Mouse (Mus musculus): ENCODE measurements around the gene Krt13. TPM values are rescaled to one million over a fixed set of nuclear protein-coding genes. Genes with fewer than 3 reads are reported as not detected.

Gene Krt13
- not detected in 2 replicates for polyA plus RNA-seq (2011; ENCODE audit: insufficient read depth, insufficient read length, low read depth, missing spikeins)

GRCm38 (mm10) chr11:100121466-100121865 is at the start of gene Krt13:
Gene Krt13, minus strand, starts transcription at chr11:100121566.
- Histone ChIP-seq H3K9ac (ENCODE audit: low read depth, poor library complexity, severe bottlenecking) (no peak within 1 kb of the TSS), H3K27ac (ENCODE audit: insufficient read depth, low read length) (no peak within 1 kb of the TSS), H3K9me3 (replicated peaks; ENCODE audit: control insufficient read depth, insufficient read depth, low read length, poor library complexity, severe bottlenecking) (0 out of 2 replicates have a peak, but pooled peaks cover 4% of the 10 kb centered on the region), H3K4me1 (ENCODE audit: control insufficient read depth, insufficient read depth, low read length) (no peaks in the 10 kb centered on the region), H3K36me3 (ENCODE audit: control insufficient read depth, insufficient read depth, low read length, poor library complexity, severe bottlenecking) (no peaks in the 10 kb centered on the region), H3K4me3 (ENCODE audit: low read depth, low read length) (no peak within 1 kb of the TSS), H3K27me3 (ENCODE audit: control insufficient read depth, insufficient read depth, low read length, poor library complexity, severe bottlenecking) (no peaks in the 10 kb centered on the region)
- TF ChIP-seq CTCF (IDR thresholded peaks at IDR 0.05; ENCODE audit: low read depth, low read length) (no peak), POLR2A (IDR thresholded peaks at IDR 0.05; ENCODE audit: insufficient read depth, low read length) (no peak), EP300 (IDR thresholded peaks at IDR 0.05; ENCODE audit: insufficient read depth, low read depth, low read length) (no peak)

GRCm38 (mm10) chr11:100168765-100169762 is 47.7 kb upstream of the Krt13 start:
- Histone ChIP-seq H3K9ac (ENCODE audit: low read depth, poor library complexity, severe bottlenecking) (no peak overlapping the region), H3K27me3 (ENCODE audit: control insufficient read depth, insufficient read depth, low read length, poor library complexity, severe bottlenecking) (no peaks in the 10 kb centered on the region), H3K4me3 (ENCODE audit: low read depth, low read length) (no peak overlapping the region), H3K36me3 (ENCODE audit: control insufficient read depth, insufficient read depth, low read length, poor library complexity, severe bottlenecking) (no peaks in the 10 kb centered on the region), H3K4me1 (ENCODE audit: control insufficient read depth, insufficient read depth, low read length) (peaks cover 3% of the 10 kb centered on the region), H3K27ac (ENCODE audit: insufficient read depth, low read length) (no peak overlapping the region), H3K9me3 (replicated peaks; ENCODE audit: control insufficient read depth, insufficient read depth, low read length, poor library complexity, severe bottlenecking) (no peaks in the 10 kb centered on the region)
- TF ChIP-seq CTCF (IDR thresholded peaks at IDR 0.05; ENCODE audit: low read depth, low read length) = peak; percentile 97
- TF ChIP-seq POLR2A (IDR thresholded peaks at IDR 0.05; ENCODE audit: insufficient read depth, low read length) = no peak
- peak; percentile 68 for TF ChIP-seq EP300 (IDR thresholded peaks at IDR 0.05; ENCODE audit: insufficient read depth, low read depth, low read length)

- H3K27ac ChIP-seq (ENCODE audit: insufficient read depth, low read length) = no peak overlapping the region
- TF ChIP-seq POLR2A (IDR thresholded peaks at IDR 0.05; ENCODE audit: insufficient read depth, low read length) (no peak), EP300 (IDR thresholded peaks at IDR 0.05; ENCODE audit: insufficient read depth, low read depth, low read length) (no peak), CTCF (IDR thresholded peaks at IDR 0.05; ENCODE audit: low read depth, low read length) (no peak)
- no peaks in the 10 kb centered on the region for H3K36me3 ChIP-seq (ENCODE audit: control insufficient read depth, insufficient read depth, low read length, poor library complexity, severe bottlenecking)
- H3K9ac ChIP-seq (ENCODE audit: low read depth, poor library complexity, severe bottlenecking) = no peak overlapping the region
- H3K4me1 ChIP-seq (ENCODE audit: control insufficient read depth, insufficient read depth, low read length) = peaks cover 3% of the 10 kb centered on the region
- H3K27me3 ChIP-seq (ENCODE audit: control insufficient read depth, insufficient read depth, low read length, poor library complexity, severe bottlenecking) = no peaks in the 10 kb centered on the region
- H3K4me3 ChIP-seq (ENCODE audit: low read depth, low read length) = no peak overlapping the region
- H3K9me3 ChIP-seq (replicated peaks; ENCODE audit: control insufficient read depth, insufficient read depth, low read length, poor library complexity, severe bottlenecking) = no peaks in the 10 kb centered on the region
Measured at GRCm38 (mm10) chr11:100168071-100168470, 46.7 kb upstream of the Krt13 start.

- Histone ChIP-seq H3K4me3 (ENCODE audit: low read depth, low read length) (no peak overlapping the region), H3K27ac (ENCODE audit: insufficient read depth, low read length) (no peak overlapping the region), H3K27me3 (ENCODE audit: control insufficient read depth, insufficient read depth, low read length, poor library complexity, severe bottlenecking) (no peaks in the 10 kb centered on the region), H3K9ac (ENCODE audit: low read depth, poor library complexity, severe bottlenecking) (no peak overlapping the region), H3K36me3 (ENCODE audit: control insufficient read depth, insufficient read depth, low read length, poor library complexity, severe bottlenecking) (no peaks in the 10 kb centered on the region), H3K4me1 (ENCODE audit: control insufficient read depth, insufficient read depth, low read length) (peaks cover 3% of the 10 kb centered on the region), H3K9me3 (replicated peaks; ENCODE audit: control insufficient read depth, insufficient read depth, low read length, poor library complexity, severe bottlenecking) (no peaks in the 10 kb centered on the region)
- TF ChIP-seq POLR2A (IDR thresholded peaks at IDR 0.05; ENCODE audit: insufficient read depth, low read length) = no peak
- no peak for TF ChIP-seq CTCF (IDR thresholded peaks at IDR 0.05; ENCODE audit: low read depth, low read length)
- no peak for TF ChIP-seq EP300 (IDR thresholded peaks at IDR 0.05; ENCODE audit: insufficient read depth, low read depth, low read length)
Measured at GRCm38 (mm10) chr11:100164392-100164791, 43.0 kb upstream of the Krt13 start.

GRCm38 (mm10) chr11:100157908-100158477 is 36.6 kb upstream of the Krt13 start:
- Histone ChIP-seq H3K4me1 (ENCODE audit: control insufficient read depth, insufficient read depth, low read length) (peaks cover 7% of the 10 kb centered on the region), H3K9me3 (replicated peaks; ENCODE audit: control insufficient read depth, insufficient read depth, low read length, poor library complexity, severe bottlenecking) (no peaks in the 10 kb centered on the region), H3K27me3 (ENCODE audit: control insufficient read depth, insufficient read depth, low read length, poor library complexity, severe bottlenecking) (no peaks in the 10 kb centered on the region), H3K36me3 (ENCODE audit: control insufficient read depth, insufficient read depth, low read length, poor library complexity, severe bottlenecking) (no peaks in the 10 kb centered on the region), H3K9ac (ENCODE audit: low read depth, poor library complexity, severe bottlenecking) (no peak overlapping the region), H3K27ac (ENCODE audit: insufficient read depth, low read length) (no peak overlapping the region), H3K4me3 (ENCODE audit: low read depth, low read length) (no peak overlapping the region)
- TF ChIP-seq POLR2A (IDR thresholded peaks at IDR 0.05; ENCODE audit: insufficient read depth, low read length) (no peak), CTCF (IDR thresholded peaks at IDR 0.05; ENCODE audit: low read depth, low read length) (no peak)

GRCm38 (mm10) chr11:100157331-100157730 is 36.0 kb upstream of the Krt13 start:
- Histone ChIP-seq H3K4me3 (ENCODE audit: low read depth, low read length) (no peak overlapping the region), H3K36me3 (ENCODE audit: control insufficient read depth, insufficient read depth, low read length, poor library complexity, severe bottlenecking) (no peaks in the 10 kb centered on the region), H3K27ac (ENCODE audit: insufficient read depth, low read length) (no peak overlapping the region), H3K27me3 (ENCODE audit: control insufficient read depth, insufficient read depth, low read length, poor library complexity, severe bottlenecking) (no peaks in the 10 kb centered on the region), H3K9ac (ENCODE audit: low read depth, poor library complexity, severe bottlenecking) (no peak overlapping the region), H3K9me3 (replicated peaks; ENCODE audit: control insufficient read depth, insufficient read depth, low read length, poor library complexity, severe bottlenecking) (no peaks in the 10 kb centered on the region), H3K4me1 (ENCODE audit: control insufficient read depth, insufficient read depth, low read length) (peaks cover 7% of the 10 kb centered on the region)
- no peak for TF ChIP-seq CTCF (IDR thresholded peaks at IDR 0.05; ENCODE audit: low read depth, low read length)
- TF ChIP-seq POLR2A (IDR thresholded peaks at IDR 0.05; ENCODE audit: insufficient read depth, low read length) = no peak
